Mouse (Mus musculus) ES-Bruce4 (cell line): ENCODE measurements around the gene Ipmk. TPM values are rescaled to one million over a fixed set of nuclear protein-coding genes. Genes with fewer than 3 reads are reported as not detected.
A peak's percentile ranks its signal among the peaks of the same experiment; 100 is the strongest.

Experiments used
- H3K27ac ChIP-seq: 2 replicates; pipeline ENCODE4 v1.5.1; 2012; ENCODE audit warnings: low read length, inconsistent platforms; ENCODE audit not compliant: insufficient read depth
- H3K27me3 ChIP-seq: 2 replicates; pipeline ENCODE4 v1.6.1; 2012; ENCODE audit warnings: mild to moderate bottlenecking, low read length, inconsistent platforms; ENCODE audit not compliant: control insufficient read depth, poor library complexity, insufficient read depth, severe bottlenecking
- H3K36me3 ChIP-seq: 2 replicates; pipeline ENCODE4 v1.6.1; 2012; ENCODE audit warnings: inconsistent platforms, mild to moderate bottlenecking, low read length, moderate library complexity; ENCODE audit not compliant: control insufficient read depth, poor library complexity, insufficient read depth, severe bottlenecking
- H3K4me1 ChIP-seq: one replicate; pipeline ENCODE4 v1.8.1; 2011; ENCODE audit warnings: low read length; ENCODE audit not compliant: control insufficient read depth, insufficient read depth
- H3K4me3 ChIP-seq: 2 replicates; pipeline ENCODE4 v1.5.1; 2011; ENCODE audit warnings: low read depth, mild to moderate bottlenecking, low read length
- H3K9ac ChIP-seq: 2 replicates; pipeline ENCODE4 v1.6.1; 2012; ENCODE audit warnings: low read depth, mild to moderate bottlenecking, inconsistent platforms; ENCODE audit not compliant: poor library complexity, severe bottlenecking
- H3K9me3 ChIP-seq: replicated peaks from 2 replicates; pipeline ENCODE4 v1.6.1; 2012; ENCODE audit warnings: mild to moderate bottlenecking, low read length, inconsistent platforms; ENCODE audit not compliant: control insufficient read depth, poor library complexity, insufficient read depth, severe bottlenecking
- CTCF ChIP-seq: IDR thresholded peaks from one replicate; pipeline ENCODE4 v1.8.1; 2011; ENCODE audit warnings: low read depth, low read length
- EP300 ChIP-seq: IDR thresholded peaks from 2 replicates; pipeline ENCODE4 v1.6.1; 2011; ENCODE audit warnings: low read depth, low read length; ENCODE audit not compliant: insufficient read depth
- POLR2A ChIP-seq: IDR thresholded peaks from one replicate; pipeline ENCODE4 v1.8.1; 2011; ENCODE audit warnings: low read length; ENCODE audit not compliant: insufficient read depth
- polyA plus RNA-seq: library from polyadenylated mRNA; stranded (reverse); fragments of >200 nt; gene quantifications from 2 replicates; pipeline ENCODE4 v1.2.4, GENCODE M21; 2011; ENCODE audit warnings: low read depth; ENCODE audit not compliant: missing spikeins, insufficient read depth, insufficient read length

The Ipmk gene
- polyA plus RNA-seq, 1 experiment, result 41.4 TPM

GRCm38 (mm10) chr10:71398383-71399145 is 51.0 kb downstream of the Ipmk start:
- Histone ChIP-seq H3K9me3 (no peaks in the 10 kb centered on the region), H3K27ac (no peak overlapping the region), H3K27me3 (no peaks in the 10 kb centered on the region), H3K4me1 (no peaks in the 10 kb centered on the region), H3K9ac (no peak overlapping the region), H3K36me3 (no peaks in the 10 kb centered on the region), H3K4me3 (no peak overlapping the region)
- TF ChIP-seq CTCF (no peak), EP300 (no peak), POLR2A (no peak)

DNA sequence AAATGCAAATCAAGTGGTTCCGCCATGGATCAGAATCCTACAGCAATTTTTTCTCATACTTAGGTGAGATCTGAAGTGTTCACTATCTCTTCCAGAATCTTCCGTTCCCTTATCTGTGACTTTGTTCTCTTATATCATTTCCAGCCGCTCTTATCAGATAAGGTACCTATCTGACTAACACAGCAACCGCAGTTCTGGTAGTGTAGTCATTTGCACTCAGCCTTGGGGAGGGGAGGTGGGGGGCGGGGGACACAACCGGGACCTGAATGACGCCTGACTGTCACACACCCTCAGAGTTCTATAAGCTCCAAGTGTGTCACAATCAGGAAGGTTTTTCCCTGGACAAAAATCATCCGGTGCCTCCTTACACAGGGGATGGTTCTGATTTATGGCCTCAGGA is 51.8 kb downstream of the Ipmk start:
- Histone ChIP-seq H3K4me1 (no peaks in the 10 kb centered on the region), H3K27me3 (no peaks in the 10 kb centered on the region), H3K9ac (no peak overlapping the region), H3K9me3 (no peaks in the 10 kb centered on the region), H3K27ac (no peak overlapping the region), H3K36me3 (no peaks in the 10 kb centered on the region), H3K4me3 (no peak overlapping the region)
- TF ChIP-seq EP300 (no peak), CTCF (no peak), POLR2A (no peak)

GRCm38 (mm10) chr10:71399987-71400386 is 52.4 kb downstream of the Ipmk start:
- H3K27ac ChIP-seq, result no peak overlapping the region
- no peak overlapping the region for H3K4me3 ChIP-seq
- no peaks in the 10 kb centered on the region for H3K9me3 ChIP-seq
- TF ChIP-seq CTCF (no peak), POLR2A (no peak), EP300 (no peak)
- no peaks in the 10 kb centered on the region for H3K27me3 ChIP-seq
- no peaks in the 10 kb centered on the region for H3K36me3 ChIP-seq
- H3K9ac ChIP-seq, result no peak overlapping the region
- no peaks in the 10 kb centered on the region for H3K4me1 ChIP-seq

DNA sequence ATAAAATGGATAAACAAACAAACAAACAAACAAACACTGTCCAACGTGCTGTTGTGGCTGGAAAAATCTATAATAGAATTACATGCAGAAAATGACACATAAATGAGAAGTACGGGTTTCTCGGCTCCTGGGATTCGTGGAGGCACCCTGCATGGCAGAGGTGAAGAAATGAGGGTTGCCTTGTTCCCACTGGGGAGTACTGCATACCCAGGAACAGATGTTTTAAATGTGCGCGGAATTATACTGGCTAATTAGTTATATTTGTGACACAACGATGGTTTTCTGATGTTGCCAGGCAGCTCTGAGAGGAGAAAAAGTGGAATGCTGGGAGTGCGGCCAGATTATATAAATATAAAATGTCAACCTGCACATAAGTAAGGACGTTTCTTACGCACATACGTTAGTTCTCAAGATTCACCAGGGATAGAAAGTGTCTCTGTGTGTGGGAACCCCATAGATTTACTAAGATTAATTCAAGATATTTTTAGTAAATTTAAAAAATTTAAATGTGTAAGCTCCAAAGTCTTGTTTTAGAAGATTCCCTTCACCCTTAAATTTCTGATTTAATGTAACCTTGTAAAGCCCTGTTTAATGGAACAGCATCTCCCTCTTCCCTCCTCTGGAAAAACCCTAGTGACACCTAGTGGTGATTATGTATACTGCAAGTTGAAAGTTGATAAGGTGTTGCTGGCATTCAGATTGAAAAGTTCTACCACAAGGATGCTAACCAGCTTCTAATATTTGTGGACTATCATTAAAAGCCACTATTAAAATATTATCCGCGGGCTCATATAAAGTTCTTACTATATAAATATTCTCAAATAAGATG is 53.5 kb downstream of the Ipmk start:
- Histone ChIP-seq H3K36me3 (no peaks in the 10 kb centered on the region), H3K4me1 (no peaks in the 10 kb centered on the region), H3K27me3 (no peaks in the 10 kb centered on the region), H3K9me3 (no peaks in the 10 kb centered on the region), H3K4me3 (no peak overlapping the region), H3K27ac (no peak overlapping the region), H3K9ac (no peak overlapping the region)
- TF ChIP-seq POLR2A (no peak), CTCF (peak; percentile 14), EP300 (no peak)

DNA sequence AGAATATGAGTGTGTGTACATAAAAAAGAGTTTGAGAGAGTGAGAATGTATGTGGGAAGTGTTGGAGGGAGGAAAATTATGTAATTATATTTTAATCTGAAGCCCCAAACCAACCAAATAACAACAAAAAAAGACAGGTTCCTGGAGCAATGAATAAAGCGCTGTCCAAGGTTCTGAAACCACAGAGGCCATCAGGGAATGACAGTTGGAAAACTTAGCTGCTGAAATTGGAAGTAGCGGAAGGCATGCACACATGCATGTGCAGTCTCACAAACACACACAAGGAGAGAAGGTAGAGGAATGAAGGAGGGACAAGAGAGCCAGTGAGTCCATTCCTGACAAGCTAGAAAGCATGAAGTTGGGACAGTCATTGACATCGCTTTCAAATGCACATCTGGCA is 56.1 kb downstream of the Ipmk start:
- Histone ChIP-seq H3K27ac (no peak overlapping the region), H3K36me3 (no peaks in the 10 kb centered on the region), H3K27me3 (no peaks in the 10 kb centered on the region), H3K9ac (no peak overlapping the region), H3K4me1 (no peaks in the 10 kb centered on the region), H3K9me3 (no peaks in the 10 kb centered on the region), H3K4me3 (no peak overlapping the region)
- no peak for TF ChIP-seq EP300
- TF ChIP-seq CTCF, result no peak
- no peak for TF ChIP-seq POLR2A
